Mouse (Mus musculus) intestine, embryonic 16.5 days (tissue): Measurements from ENCODE around the gene Kcnh2. TPM values are rescaled to one million over a fixed set of nuclear protein-coding genes. Genes with fewer than 3 reads are reported as not detected.

Experiments
- ATAC-seq: fragments of 200-750 bp; cut with Nextera tagmentation; 2 replicates; pipeline ENCODE4 v1.8.0; 2017; ENCODE audit warnings: moderate TSS enrichment, moderate library complexity
- H3K27ac ChIP-seq: fragments of 300-500 bp; sonication (generic); 2 replicates; pipeline ENCODE4 v1.5.1; 2014; ENCODE audit warnings: mild to moderate bottlenecking, low read length
- H3K27me3 ChIP-seq: fragments of 300-500 bp; sonication (generic); replicated peaks from 2 replicates; pipeline ENCODE4 v1.6.1; 2014; ENCODE audit warnings: low read length, control low read depth, mixed read lengths; ENCODE audit not compliant: control insufficient read depth, insufficient read depth
- H3K36me3 ChIP-seq: fragments of 300-500 bp; sonication (generic); 2 replicates; pipeline ENCODE4 v1.6.1; 2014; ENCODE audit warnings: low read length, control low read depth; ENCODE audit not compliant: control insufficient read depth, insufficient read depth
- H3K4me1 ChIP-seq: fragments of 300-500 bp; sonication (generic); 2 replicates; pipeline ENCODE4 v1.6.1; 2014; ENCODE audit warnings: low read length, control low read depth, mixed read lengths; ENCODE audit not compliant: control insufficient read depth, insufficient read depth
- H3K4me2 ChIP-seq: fragments of 300-500 bp; sonication (generic); 2 replicates; pipeline ENCODE4 v1.6.1; 2014; ENCODE audit warnings: low read depth, low read length, control low read depth
- H3K4me3 ChIP-seq: fragments of 300-500 bp; sonication (generic); 2 replicates; pipeline ENCODE4 v1.5.1; 2014; ENCODE audit warnings: mild to moderate bottlenecking, low read length
- H3K9ac ChIP-seq: fragments of 300-500 bp; sonication (generic); 2 replicates; pipeline ENCODE4 v1.6.1; 2014; ENCODE audit warnings: low read depth, low read length
- H3K9me3 ChIP-seq: fragments of 300-500 bp; sonication (generic); 2 replicates; pipeline ENCODE4 v1.6.1; 2016; ENCODE audit warnings: low read length, control low read depth; ENCODE audit not compliant: control insufficient read depth
- WGBS: fragments of 180-500 bp; shearing (Covaris S2); extraction: QIAGEN DNeasy Blood & Tissue Kit; methylation state at CpG from one replicate; pipeline ENCODE4 v1.1.7; 2014; 5-methylcytosine and 5-hydroxymethylcytosine counted together
- polyA plus RNA-seq: library from polyadenylated mRNA; unstranded; fragments of >200 nt; fragmentation: Nextera tagmentation; extraction: Ambion mirVana; gene quantifications from 2 replicates; pipeline ENCODE4 v1.2.1, GENCODE M21; 2015

The Kcnh2 gene
- polyA plus RNA-seq, 1 experiment from 2014 or later: 3.1 TPM

- no peak overlapping the region for H3K4me2 ChIP-seq
- H3K4me1 ChIP-seq: no peaks in the 10 kb centered on the region
- 85% methylated on average over 10 of the region's 10 CpGs for WGBS
- H3K27ac ChIP-seq: no peak overlapping the region
- no peaks in the 10 kb centered on the region for H3K36me3 ChIP-seq
- H3K9me3 ChIP-seq: no peaks in the 10 kb centered on the region
- H3K4me3 ChIP-seq: peak overlapping the region; percentile 20
- H3K27me3 ChIP-seq: no peaks in the 10 kb centered on the region
- no peak for ATAC-seq
- peak overlapping the region; percentile 21; the same call in 1 of the 2 replicates for H3K9ac ChIP-seq
These were observed 13.6 kb upstream of the Kcnh2 start for GRCm38 (mm10) chr5:24364963-24365362.

- ATAC-seq: 0 out of 2 replicates have a peak, but pooled peaks have one; percentile 12
- Histone ChIP-seq H3K4me3 (peak within 1 kb of the TSS; percentile 20), H3K9me3 (no peaks in the 10 kb centered on the region), H3K9ac (peak within 1 kb of the TSS; percentile 21; the same call in 1 of the 2 replicates), H3K4me2 (no peak within 1 kb of the TSS), H3K36me3 (no peaks in the 10 kb centered on the region), H3K27ac (no peak within 1 kb of the TSS), H3K27me3 (no peaks in the 10 kb centered on the region), H3K4me1 (no peaks in the 10 kb centered on the region)
- WGBS: 52% methylated on average over 12 of the region's 12 CpGs
These were observed 13.1 kb upstream of the Kcnh2 start, which contains the start of gene Nos3 for GRCm38 (mm10) chr5:24364508-24364907. Gene Nos3 (plus strand): TSS chr5:24364810.

- Histone ChIP-seq H3K36me3 (no peaks in the 10 kb centered on the region), H3K4me3 (no peak overlapping the region), H3K27me3 (no peaks in the 10 kb centered on the region), H3K27ac (no peak overlapping the region), H3K4me2 (no peak overlapping the region), H3K4me1 (no peaks in the 10 kb centered on the region), H3K9me3 (no peaks in the 10 kb centered on the region), H3K9ac (no peak overlapping the region)
- 65% methylated on average over 3 of the region's 3 CpGs for WGBS
- ATAC-seq: no peak
These were observed 12.7 kb upstream of the Kcnh2 start for GRCm38 (mm10) chr5:24364061-24364460.

DNA sequence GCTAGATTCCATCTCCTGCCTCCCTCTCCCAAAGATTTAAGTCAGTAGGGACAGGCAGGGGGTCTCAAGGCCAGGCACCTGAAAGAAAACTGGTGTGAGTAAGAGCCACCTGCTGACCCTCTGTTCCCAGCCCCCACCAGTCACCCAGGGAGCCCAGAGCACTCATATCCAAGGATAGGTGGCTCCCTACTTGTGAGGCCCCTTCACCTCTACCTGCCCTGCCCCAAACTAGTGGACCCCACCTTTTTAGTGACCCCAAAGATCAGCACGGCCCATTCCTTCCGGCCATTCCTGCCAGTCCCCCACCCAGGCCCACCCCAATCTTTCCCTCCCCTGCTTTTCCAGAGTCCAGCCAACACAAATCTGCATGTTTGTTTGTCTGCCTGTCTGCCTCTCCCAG lies 12.1 kb upstream of the Kcnh2 start:
- H3K4me1 ChIP-seq: no peaks in the 10 kb centered on the region
- 68% methylated on average over 2 of the region's 2 CpGs for WGBS
- H3K4me2 ChIP-seq: no peak overlapping the region
- no peak overlapping the region for H3K9ac ChIP-seq
- H3K4me3 ChIP-seq: no peak overlapping the region
- no peak overlapping the region for H3K27ac ChIP-seq
- 0 out of 2 replicates have a peak, but pooled peaks cover 3% of the 10 kb centered on the region for H3K27me3 ChIP-seq
- no peak for ATAC-seq
- no peaks in the 10 kb centered on the region for H3K9me3 ChIP-seq
- no peaks in the 10 kb centered on the region for H3K36me3 ChIP-seq

DNA sequence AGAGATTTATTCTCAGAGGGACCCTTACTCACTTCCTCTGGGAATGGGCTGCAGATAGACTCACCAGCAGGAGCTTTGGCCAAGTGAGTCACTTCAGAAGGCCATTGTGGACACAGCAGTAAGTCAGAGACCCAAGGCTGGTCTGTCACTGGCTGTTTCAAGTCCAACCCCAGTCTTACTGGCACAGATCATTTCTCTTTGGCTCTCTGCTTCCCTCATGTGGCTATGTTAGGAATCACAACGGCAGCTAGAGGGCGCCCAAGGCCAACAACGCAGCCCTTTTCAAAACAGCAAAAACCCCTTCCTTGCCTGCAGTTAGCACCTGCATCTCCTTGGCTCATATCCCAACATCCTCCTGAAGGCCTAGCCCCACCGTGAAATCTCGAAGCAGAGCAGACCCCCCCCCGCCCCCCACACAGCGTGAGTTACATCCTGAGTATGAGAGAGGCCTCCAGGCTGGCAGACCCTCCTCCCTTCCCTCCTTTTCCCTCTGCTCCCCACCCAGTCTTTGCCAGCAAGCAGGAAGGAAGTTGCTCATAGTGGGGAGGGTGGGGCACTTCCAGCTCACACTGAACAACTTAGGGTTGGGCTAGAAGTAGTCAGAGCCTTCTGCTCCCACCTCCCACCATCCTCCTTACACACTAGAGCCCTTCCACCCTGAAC lies 9.5 kb upstream of the Kcnh2 start:
- H3K9me3 ChIP-seq: no peaks in the 10 kb centered on the region
- no peak overlapping the region for H3K4me3 ChIP-seq
- ATAC-seq: peak; percentile 71
- H3K4me1 ChIP-seq: no peaks in the 10 kb centered on the region
- no peak overlapping the region for H3K4me2 ChIP-seq
- H3K27me3 ChIP-seq: 0 out of 2 replicates have a peak, but pooled peaks cover 3% of the 10 kb centered on the region
- no peak overlapping the region for H3K27ac ChIP-seq
- H3K9ac ChIP-seq: no peak overlapping the region
- no peaks in the 10 kb centered on the region for H3K36me3 ChIP-seq
- WGBS: 0% methylated on average over 7 of the region's 7 CpGs

- Histone ChIP-seq H3K4me1 (peaks cover 7% of the 10 kb centered on the region; the same call in 1 of the 2 replicates), H3K36me3 (no peaks in the 10 kb centered on the region), H3K4me2 (no peak overlapping the region), H3K9ac (no peak overlapping the region), H3K27ac (no peak overlapping the region), H3K27me3 (0 out of 2 replicates have a peak, but pooled peaks cover 3% of the 10 kb centered on the region), H3K9me3 (no peaks in the 10 kb centered on the region), H3K4me3 (no peak overlapping the region)
- 10% methylated on average over 7 of the region's 7 CpGs for WGBS
- 0 out of 2 replicates have a peak, but pooled peaks have one; percentile 37 for ATAC-seq
These were observed 6.1 kb upstream of the Kcnh2 start for GRCm38 (mm10) chr5:24357461-24357860.

DNA sequence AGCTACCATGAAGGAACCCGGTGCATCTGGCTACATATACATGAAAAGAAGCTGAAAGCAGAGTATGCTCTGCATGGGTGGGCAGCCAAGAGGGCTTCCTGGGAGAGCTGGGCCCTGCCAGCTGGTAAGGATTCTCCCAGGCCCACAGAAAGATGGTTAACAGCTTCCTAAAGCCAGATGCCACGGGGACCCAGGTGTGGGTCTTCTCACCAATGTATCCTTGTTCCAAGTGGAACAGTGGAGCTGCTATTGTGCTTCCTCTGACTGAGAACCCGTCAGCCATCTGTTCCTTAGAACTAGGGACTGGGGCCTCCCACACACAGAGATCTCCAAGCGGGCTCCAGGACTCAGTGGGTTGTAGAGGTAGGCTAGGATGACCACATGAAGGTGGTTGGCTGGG lies 5.4 kb upstream of the Kcnh2 start:
- no peaks in the 10 kb centered on the region for H3K36me3 ChIP-seq
- no peak for ATAC-seq
- no peak overlapping the region for H3K9ac ChIP-seq
- no peak overlapping the region for H3K27ac ChIP-seq
- H3K9me3 ChIP-seq: no peaks in the 10 kb centered on the region
- no peak overlapping the region for H3K4me2 ChIP-seq
- no peak overlapping the region for H3K4me3 ChIP-seq
- H3K4me1 ChIP-seq: peaks cover 14% of the 10 kb centered on the region
- WGBS: 50% methylated on average over 4 of the region's 4 CpGs
- 0 out of 2 replicates have a peak, but pooled peaks cover 3% of the 10 kb centered on the region for H3K27me3 ChIP-seq

GRCm38 (mm10) chr5:24353327-24353726 lies 1.9 kb upstream of the Kcnh2 start:
- peaks cover 10% of the 10 kb centered on the region; the same call in 1 of the 2 replicates for H3K27me3 ChIP-seq
- peaks cover 44% of the 10 kb centered on the region for H3K4me1 ChIP-seq
- H3K9me3 ChIP-seq: no peaks in the 10 kb centered on the region
- no peaks in the 10 kb centered on the region for H3K36me3 ChIP-seq
- no peak for ATAC-seq
- no peak overlapping the region for H3K4me2 ChIP-seq
- no peak overlapping the region for H3K4me3 ChIP-seq
- no peak overlapping the region for H3K9ac ChIP-seq
- WGBS: 45% methylated on average over 4 of the region's 4 CpGs
- peak overlapping the region; percentile 92 for H3K27ac ChIP-seq

- Histone ChIP-seq H3K27ac (peak overlapping the region; percentile 92), H3K9me3 (no peaks in the 10 kb centered on the region), H3K9ac (peak overlapping the region; percentile 83), H3K4me2 (peak overlapping the region; percentile 94), H3K4me3 (peak overlapping the region; percentile 76), H3K4me1 (peaks cover 54% of the 10 kb centered on the region), H3K27me3 (peaks cover 10% of the 10 kb centered on the region; the same call in 1 of the 2 replicates), H3K36me3 (no peaks in the 10 kb centered on the region)
- peak; percentile 69 for ATAC-seq
- 5% methylated on average over 23 of the region's 24 CpGs for whole genome bisulfite sequencing
These were observed 951 bp upstream of the Kcnh2 start for GRCm38 (mm10) chr5:24352251-24352859.
